Mouse (Mus musculus): Measurements from ENCODE around the gene Stard8.
"Not testable (repeated sequence)": the region's sequence is repeated elsewhere in the genome, so short reads cannot be mapped to it uniquely, and the experiment has no call there.

Gene Stard8

DNA sequence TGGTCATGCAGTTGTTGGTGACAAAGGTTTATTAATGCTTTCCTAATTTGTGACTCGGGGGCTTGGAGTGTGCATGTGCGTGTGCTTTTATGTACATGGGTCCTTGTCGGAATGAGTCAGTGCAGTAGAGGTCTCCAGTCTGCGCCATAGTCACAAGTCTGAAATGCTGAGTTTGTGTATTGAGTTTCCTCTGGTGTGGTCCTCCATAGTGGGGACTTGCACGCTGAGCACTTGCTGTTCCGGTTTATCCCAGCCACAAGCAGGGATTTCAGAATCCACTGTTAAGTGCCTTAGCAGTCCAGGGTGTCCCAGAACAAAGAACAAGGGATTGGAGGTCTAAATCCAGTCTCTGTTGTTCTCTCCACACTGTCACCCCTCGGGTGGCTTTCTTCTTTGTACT is 42.3 kb downstream of the Stard8 start:
- in situ Hi-C loops (cut with MboI; ENCODE audit: low sequenced_read_pairs) = no loop called here

DNA sequence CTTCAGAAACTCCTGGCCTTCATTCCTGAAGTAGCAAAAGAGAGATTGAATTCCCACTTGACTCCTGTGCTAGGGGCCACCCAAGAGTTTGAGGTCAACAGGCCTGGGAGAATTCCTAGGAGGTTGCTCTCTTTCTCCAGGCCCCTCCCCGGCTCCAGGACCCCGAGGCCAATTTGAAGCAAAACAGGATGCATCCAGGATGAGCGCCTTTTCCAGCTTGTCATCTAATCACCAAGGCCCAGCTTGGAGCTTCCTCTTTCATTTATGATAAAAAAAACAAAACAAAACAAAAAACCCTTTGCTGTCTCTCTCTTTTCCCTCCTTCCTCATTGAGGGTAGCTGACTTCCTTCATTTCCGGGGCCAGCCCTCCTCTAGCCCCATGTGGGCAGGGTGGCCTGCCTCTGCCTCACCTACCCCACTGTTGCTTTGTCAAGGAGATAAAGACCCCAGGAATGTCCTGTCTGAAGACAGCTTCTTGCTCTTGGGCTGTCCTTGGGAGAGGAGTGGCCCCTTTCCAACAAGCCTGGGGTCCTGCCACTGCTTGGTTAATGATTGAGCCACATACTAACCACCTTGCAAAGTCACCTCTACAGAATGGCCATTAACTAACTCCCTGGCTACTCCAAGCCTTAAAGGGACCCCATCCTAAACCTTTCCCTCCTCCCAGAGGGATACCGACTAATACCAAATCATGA is 43.5 kb downstream of the Stard8 start:
- in situ Hi-C loops (cut with MboI; ENCODE audit: low sequenced_read_pairs) = no loop called here

DNA sequence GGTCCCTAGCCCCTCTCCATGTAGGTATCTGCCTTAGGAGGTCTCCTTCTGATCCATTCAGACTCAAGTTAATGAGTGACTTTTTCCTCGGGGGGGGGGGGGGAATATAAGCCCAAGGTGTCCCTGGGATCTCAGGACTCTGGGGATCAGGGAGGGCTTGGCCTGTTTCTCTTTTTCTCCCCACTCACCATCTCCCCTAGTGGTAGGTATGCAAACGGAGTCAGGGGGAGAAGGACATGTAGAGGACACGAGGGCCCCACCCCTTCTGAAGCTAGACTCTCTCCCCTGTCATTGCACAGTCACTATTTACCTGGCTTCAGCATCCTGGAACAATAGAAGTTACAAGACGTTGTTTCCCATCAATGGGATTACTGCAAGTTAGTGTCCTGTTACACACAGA is 45.1 kb downstream of the Stard8 start:
- in situ Hi-C loops (cut with MboI; ENCODE audit: low sequenced_read_pairs) = no loop called here

DNA sequence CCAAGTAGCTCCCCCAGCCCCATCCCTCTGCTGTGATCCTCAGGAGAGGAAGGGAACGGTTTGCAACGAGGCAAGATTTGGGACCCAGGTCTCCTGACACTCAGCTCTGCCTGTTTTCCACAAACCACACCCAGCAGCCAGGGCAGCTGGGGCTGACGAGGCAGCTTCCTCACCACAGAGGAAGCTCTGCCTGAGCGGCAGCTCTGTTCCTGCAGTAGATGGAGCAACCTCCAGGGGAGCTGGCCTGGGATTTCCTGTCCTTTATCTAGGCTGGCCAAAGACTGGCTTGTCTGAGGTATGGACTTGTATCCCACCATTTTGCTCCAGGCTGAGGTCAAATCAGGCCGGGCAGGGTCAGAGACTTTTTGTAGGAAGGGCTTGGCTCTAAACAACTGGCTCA is 46.2 kb downstream of the Stard8 start:
- in situ Hi-C loops (cut with MboI; ENCODE audit: low sequenced_read_pairs) = no loop called here

DNA sequence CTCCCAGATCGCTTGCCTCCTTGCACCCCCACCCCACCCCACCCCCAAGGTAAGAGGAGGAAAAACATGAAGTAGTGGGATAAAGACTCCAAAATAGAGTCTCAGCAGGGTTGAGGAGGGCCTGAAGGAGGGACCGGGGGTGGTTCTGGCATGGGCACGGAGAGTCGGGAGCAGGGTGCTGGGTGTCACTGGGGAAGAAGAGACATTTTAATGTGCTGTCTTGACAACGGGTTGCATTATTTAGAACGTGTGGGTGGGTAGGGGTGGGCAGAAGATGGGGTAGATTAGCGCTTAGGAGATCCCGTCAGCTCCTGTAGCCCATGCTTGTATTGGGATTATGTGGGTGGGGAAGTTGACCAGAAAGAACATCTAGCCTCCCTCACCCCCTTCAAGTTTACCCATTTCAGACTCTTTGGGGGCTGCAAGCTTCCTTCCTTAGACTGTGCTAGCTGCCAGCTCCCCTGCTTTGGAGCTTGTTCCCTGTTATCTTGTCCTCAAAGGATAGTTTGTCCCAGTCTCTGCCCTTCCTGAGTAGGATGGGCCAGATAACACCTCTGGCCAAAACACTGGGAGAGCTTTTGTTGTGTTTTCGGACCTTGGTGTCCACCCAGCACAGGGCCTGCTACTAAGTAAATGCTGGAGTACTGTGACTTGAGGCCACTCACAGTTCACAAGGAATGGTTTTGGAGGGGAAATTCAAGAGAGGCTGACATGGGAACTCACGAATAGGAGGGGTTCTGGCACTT is 47.9 kb downstream of the Stard8 start:
- in situ Hi-C loops (cut with MboI; ENCODE audit: low sequenced_read_pairs) = no loop called here

DNA sequence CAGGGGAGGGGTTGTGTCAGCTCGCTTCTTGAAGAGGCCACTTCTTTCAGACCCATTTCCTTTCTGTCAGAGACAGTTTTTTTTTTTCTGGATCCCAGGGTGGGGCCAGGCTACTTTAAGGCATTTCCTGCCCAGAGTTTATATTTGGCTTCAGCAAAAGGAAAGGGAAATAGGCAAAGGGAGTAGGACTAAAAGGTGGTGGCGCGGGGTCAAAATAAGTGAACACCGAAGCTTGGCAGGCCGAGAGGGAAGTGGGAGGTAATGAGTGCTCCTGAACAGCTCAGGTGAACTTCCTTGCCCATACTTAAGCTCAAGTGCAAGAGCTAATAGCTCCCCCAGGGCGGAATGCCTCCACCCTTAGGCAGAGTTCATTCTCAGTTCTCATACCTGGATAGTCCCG is 49.2 kb downstream of the Stard8 start:
- in situ Hi-C loops (cut with MboI; ENCODE audit: low sequenced_read_pairs) = no loop called here

DNA sequence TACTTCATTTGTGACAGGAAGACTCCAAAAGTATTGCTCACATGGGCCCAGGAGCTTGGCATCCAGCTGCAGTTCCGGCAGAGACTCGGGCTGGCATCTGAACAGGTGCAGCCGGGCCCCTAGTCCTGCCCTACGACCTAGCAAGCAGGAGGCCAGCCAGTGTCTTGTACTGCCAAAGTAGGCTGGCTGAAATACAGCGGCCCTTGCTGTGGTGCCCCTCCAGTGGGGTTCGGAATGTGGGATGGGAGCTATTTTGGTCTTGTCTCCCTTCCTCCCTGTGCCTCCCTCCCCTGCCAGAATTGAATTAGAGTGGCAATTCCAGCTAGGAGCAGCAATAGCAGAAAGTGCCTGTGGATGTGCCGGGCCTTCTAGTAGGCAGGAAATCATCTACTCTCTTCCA is 51.5 kb downstream of the Stard8 start:
- in situ Hi-C loops (cut with MboI; ENCODE audit: low sequenced_read_pairs) = no loop called here

DNA sequence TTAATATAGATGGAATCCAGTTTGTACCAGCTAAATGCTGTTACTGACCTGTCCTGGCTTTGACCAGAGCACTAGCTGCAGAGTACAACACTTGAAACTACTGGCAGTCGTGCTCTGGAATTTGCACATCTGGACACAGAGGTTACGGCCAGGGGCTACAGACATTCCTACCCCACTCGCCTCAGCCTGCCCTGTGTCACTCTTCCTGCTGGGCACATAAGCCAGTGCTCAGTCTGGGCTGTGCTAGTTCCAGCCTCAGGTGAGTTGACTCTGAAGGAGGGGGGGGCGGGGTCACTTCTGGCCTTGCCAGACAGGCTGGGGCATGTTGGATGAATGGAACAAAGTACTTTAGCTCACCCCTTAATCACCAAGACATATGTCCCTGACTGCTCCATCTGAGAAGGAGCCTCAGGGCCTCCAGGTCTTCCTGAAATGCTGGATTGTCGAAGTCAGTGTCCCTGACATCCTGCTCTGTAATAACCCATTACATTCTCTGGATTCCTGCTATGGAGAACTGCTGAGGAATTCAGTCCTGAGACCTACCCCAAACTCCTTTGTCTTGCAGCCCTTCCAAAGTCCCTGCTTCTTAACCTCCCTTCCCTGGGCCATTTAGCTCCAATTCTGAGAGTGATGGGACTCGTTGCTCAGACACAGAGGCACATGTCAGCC is 54.9 kb downstream of the Stard8 start:
- in situ Hi-C loops (cut with MboI; ENCODE audit: low sequenced_read_pairs) = no loop called here

DNA sequence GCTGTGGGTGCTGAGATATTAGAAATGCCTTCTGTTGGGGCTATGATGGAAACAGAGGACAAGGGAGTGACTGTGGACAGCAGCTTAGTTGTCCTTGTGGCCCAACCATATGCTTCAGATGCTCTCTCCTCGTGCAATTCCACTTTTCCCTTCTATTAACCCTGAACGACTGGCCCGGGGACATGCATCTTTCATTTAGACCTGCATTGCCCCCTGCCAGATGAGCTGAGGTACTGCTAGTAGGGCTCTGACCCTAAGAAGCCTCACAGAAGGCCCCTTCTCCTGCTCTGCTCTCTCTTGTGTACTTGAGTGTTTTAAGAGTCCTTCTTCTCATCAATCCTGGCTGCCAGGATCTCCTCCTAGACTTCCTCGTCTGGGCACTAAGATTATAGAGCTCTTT is 56.1 kb downstream of the Stard8 start:
- in situ Hi-C loops (cut with MboI; ENCODE audit: low sequenced_read_pairs) = no loop called here

DNA sequence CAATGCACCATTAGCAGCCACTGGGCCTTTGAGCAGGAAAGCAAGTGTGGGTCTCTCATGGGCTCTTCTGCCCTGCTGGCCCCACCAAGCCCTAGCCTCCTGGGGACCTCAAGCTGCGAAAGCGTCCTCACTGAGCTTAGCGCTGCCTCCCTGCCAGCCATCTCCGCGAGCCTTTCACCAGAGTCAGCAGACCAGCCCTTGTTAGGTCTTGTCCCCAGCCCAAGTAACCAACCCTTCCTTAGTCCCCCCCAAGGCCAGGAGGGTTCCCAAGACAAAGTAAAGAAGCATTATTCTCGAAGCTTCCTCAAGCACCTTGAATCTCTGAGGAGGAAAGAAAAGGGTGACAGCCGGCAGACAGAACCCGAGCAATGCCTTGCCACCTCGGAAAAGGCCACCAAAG is 62.5 kb downstream of the Stard8 start:
- in situ Hi-C loops (cut with MboI; ENCODE audit: low sequenced_read_pairs) = no loop called here

DNA sequence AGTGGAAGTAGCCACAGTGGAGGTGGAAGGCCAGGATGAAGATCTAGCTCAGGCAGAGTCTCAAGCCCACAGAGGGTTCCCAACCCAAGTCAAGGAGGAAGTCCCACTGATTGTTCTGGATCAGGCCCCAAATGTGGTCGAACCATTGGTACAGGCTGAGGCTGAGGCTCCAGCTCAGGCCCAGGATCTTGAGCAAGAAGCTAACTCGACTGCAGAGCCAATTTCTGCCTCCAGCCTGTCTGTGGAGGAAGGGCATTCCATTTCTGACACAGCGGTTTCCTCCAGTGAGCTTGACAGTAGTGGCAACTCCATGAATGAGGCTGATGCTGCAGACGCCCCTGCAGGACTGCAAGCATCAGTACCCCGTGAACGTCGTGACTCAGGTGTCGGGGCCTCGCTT is 63.5 kb downstream of the Stard8 start:
- in situ Hi-C loops (cut with MboI; ENCODE audit: low sequenced_read_pairs) = no loop called here

DNA sequence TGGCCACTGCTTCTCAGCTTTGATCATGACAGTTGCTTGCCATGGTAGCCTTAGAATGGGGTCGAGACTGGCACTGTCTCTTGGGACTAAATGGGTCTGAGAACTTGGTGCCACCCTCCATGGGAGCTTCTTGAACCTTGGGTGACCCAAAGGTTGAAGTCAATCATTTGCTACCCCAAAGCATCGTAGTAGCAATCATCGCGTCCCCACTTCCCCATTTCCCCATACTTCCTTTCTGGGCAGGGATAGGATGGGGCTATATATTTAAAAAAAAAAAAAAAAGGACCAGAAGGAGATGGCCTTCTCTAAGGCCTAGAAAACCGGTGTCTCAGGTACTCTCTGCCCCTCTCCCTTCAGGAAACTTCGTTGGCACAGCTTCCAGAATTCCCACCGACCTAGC is 64.2 kb downstream of the Stard8 start:
- in situ Hi-C loops (cut with MboI; ENCODE audit: low sequenced_read_pairs) = no loop called here

DNA sequence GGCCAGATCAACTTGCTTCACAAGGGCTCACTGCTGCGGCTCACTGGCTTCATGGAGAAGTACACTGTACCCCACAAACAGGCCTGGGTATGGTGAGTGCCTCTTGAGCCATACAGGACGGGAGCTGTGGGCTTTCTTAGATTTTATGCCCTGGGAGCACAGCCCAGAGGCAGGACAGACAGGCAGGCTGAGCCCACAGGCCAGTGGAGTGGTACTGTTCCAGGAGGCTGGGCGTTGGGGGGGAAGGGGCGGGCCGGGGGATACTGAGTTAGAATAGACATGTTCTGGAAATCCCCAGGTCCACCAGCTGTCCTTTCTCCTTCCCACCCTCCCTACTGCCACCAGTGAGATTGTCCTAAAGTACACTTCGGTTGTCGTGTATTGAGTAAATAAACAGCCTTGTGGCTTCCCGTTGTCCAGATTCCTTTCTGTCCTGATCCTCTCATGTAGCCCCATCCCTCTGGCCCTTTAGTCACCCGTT is 64.7 kb downstream of the Stard8 start:
- in situ Hi-C loops (cut with MboI; ENCODE audit: low sequenced_read_pairs) = no loop called here

DNA sequence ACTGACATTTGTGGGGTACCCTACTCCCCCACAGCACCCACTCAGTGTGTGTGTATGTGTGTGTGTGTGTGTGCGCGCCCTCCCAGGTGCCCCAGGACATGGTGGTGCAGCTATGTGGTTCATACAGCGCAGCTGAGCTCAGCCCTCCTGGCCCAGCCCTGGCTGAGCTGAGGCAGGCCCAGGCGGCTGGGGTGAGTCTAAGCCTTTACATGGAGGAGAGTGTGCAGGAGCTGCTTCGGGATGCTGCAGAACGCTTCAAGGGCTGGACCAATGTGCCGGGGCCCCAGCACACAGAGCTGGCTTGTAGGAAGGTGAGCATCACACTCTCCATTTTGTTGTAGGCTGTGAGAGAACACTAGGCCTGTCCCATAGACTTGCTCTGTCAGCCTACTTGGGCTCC is 68.1 kb downstream of the Stard8 start:
- in situ Hi-C loops (cut with MboI; ENCODE audit: low sequenced_read_pairs) = no loop called here

DNA sequence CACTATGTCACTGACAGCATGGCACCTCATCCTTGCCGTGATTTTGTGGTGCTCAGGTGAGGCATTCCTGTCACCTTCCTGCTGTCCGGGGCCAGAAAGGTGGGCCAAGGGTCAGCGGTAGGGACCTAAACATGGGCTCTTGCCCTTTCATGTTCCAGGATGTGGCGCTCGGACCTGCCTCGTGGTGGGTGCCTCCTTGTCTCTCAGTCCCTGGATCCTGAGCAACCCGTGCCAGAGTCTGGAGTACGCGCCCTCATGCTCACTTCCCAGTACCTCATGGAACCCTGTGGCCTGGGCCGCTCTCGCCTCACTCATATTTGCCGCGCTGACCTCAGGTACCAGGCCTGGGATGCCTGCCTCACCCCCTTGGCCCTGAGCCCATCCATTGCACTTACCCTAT is 69.5 kb downstream of the Stard8 start:
- in situ Hi-C loops (cut with MboI; ENCODE audit: low sequenced_read_pairs) = no loop called here

DNA sequence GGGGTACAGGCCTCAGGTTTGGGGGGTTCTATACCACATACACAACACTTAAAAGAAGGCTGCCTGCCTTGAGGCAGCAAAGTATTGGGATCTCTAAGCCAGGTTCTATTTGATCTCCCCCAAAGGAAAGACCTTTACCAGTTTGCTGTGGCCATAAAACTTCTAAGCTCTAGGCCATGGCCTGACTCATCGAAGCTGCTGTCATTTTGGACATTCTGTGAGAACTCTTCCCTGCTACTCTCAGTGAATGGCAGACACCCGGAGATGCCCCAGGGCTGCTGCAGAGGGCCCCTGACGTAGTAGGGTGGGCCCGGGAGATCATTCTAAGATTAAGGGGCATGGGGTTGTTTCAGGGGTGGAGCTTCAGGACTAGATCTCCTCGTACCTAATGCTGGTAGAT is 72.1 kb downstream of the Stard8 start:
- in situ Hi-C loops (cut with MboI; ENCODE audit: low sequenced_read_pairs) = no loop called here

DNA sequence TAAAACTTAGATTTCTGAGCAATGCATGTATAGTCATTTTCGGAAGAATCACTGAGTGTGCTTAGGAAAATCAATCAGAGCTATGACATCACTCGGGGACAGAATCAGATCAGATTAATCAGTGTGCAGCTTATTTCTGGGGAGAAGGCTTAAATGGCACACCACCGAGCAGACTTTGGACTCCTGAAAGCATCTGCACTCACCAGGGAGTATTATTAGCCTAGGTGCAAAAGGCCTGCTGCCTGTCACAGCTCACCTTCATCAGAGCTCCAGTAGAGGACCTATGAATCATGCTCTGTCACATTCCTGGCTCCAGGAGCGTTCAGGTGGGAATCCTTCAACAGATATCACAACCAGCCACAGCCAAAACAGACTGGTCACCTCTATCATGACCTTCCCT is 73.4 kb downstream of the Stard8 start:
- in situ Hi-C loops (cut with MboI; ENCODE audit: low sequenced_read_pairs) = no loop called here

DNA sequence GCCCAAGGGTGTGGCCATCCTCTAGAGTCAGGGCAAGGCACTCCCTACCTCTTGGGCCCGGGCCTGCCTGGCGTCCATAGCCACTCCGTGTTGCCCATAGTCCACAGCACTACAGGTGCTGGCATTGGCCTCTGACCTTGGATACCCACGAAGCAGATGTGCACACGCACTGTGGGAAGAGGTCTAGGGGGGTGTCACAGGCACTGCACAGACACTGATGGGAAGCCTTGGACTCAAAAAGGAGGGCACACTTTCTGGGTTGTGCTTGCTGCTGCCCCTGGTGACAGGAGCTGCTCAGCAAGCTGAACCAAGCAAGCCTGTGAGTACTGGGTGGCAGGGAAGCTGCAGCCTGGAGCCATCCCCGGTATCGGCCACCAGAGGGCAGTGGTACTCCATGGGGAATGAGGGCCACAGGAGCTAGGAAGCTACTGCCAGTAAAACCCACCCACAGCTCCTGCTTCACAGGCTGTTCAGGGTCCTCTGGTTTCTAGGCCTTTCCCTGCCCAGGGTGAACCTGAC is 75.4 kb downstream of the Stard8 start:
- in situ Hi-C loops (cut with MboI; ENCODE audit: low sequenced_read_pairs) = not testable (repeated sequence)

DNA sequence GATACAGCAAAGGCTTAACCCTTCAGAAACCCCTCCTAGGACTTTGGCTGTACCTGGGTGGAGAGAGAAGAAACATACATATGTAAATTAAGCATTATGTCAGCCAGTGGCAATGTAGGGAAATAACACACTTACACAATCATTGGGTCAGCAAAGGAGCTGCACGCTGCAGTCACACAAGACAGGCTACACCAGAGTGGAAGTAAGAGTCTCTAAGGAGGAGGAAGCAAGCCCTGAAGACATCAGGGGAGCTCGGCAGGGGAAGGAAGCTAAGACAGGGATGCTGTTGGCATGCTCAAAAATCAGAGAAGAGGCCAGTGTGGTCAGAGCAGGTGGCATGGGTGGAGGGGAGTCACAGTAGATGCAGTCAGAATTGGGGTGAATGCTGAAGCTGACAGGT is 89.7 kb downstream of the Stard8 start:
- in situ Hi-C loops (cut with MboI; ENCODE audit: low sequenced_read_pairs) = no loop called here

DNA sequence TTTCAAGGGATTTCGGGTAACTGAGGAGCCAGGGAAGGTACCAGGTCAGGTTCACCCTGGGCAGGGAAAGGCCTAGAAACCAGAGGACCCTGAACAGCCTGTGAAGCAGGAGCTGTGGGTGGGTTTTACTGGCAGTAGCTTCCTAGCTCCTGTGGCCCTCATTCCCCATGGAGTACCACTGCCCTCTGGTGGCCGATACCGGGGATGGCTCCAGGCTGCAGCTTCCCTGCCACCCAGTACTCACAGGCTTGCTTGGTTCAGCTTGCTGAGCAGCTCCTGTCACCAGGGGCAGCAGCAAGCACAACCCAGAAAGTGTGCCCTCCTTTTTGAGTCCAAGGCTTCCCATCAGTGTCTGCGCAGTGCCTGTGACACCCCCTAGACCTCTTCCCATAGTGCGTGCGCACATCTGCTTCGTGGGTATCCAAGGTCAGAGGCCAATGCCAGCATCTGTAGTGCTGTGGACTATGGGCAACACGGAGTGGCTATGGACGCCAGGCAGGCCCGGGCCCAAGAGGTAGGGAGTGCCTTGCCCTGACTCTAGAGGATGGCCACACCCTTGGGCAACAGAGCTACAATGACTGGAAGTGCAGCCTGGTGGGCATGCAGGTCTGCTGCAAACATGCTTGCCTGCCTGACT is 108.2 kb downstream of the Stard8 start:
- in situ Hi-C loops (cut with MboI; ENCODE audit: low sequenced_read_pairs) = not testable (repeated sequence)

DNA sequence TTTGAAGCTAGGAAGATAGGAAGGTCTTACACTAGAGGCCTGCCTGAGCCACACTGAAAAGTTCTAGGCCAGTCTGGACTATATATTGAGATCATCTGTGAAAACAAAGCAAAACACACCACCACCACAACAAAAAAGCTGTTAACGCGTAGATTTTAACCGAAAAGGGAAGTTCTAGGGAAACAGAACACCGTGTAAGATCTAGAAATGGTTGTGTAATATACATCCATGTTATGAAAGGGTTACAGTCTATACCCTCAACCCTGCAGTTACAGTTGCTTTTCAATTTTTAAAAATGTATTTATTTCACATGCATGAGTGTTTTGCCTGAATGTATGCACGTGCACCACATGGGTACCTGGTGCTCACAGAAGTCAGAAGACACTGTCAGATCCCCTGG is 116.5 kb downstream of the Stard8 start:
- in situ Hi-C loops (cut with MboI; ENCODE audit: low sequenced_read_pairs) = no loop called here
